Mouse (Mus musculus) limb, embryonic 12.5 days (tissue): Measurements from ENCODE around the gene Anapc15-ps. TPM values are rescaled to one million over a fixed set of nuclear protein-coding genes. Genes with fewer than 3 reads are reported as not detected.

Experiments used
- ATAC-seq: fragments of 200-750 bp; cut with Nextera tagmentation; 2 replicates; pipeline ENCODE4 v1.8.0; 2017; ENCODE audit warnings: low read depth, moderate TSS enrichment; ENCODE audit not compliant: insufficient number of reproducible peaks, insufficient read depth, low FRiP score, low TSS enrichment
- H3K27ac ChIP-seq: fragments of 300-500 bp; sonication (generic); 2 replicates; pipeline ENCODE4 v1.5.1; 2016; ENCODE audit warnings: mild to moderate bottlenecking, moderate library complexity
- H3K27me3 ChIP-seq: fragments of 300-500 bp; sonication (generic); 2 replicates; pipeline ENCODE4 v1.6.1; 2016; ENCODE audit warnings: mild to moderate bottlenecking, moderate library complexity
- H3K36me3 ChIP-seq: fragments of 300-500 bp; sonication (generic); 2 replicates; pipeline ENCODE4 v1.6.1; 2016; ENCODE audit warnings: mild to moderate bottlenecking, moderate library complexity
- H3K4me1 ChIP-seq: fragments of 300-500 bp; sonication (generic); replicated peaks from 2 replicates; pipeline ENCODE4 v1.6.1; 2016
- H3K4me2 ChIP-seq: fragments of 300-500 bp; sonication (generic); 2 replicates; pipeline ENCODE4 v1.6.1; 2016; ENCODE audit warnings: mild to moderate bottlenecking, moderate library complexity
- H3K4me3 ChIP-seq: fragments of 300-500 bp; sonication (generic); replicated peaks from 2 replicates; pipeline ENCODE4 v1.5.1; 2016; ENCODE audit warnings: mild to moderate bottlenecking
- H3K9ac ChIP-seq: fragments of 300-500 bp; sonication (generic); replicated peaks from 2 replicates; pipeline ENCODE4 v1.6.1; 2016; ENCODE audit warnings: mild to moderate bottlenecking, moderate library complexity
- H3K9me3 ChIP-seq: fragments of 300-500 bp; sonication (generic); 2 replicates; pipeline ENCODE4 v1.6.1; 2016; ENCODE audit warnings: mild to moderate bottlenecking, moderate library complexity
- WGBS: fragments of 180-500 bp; shearing (Covaris S2); methylation state at CpG from one replicate; pipeline ENCODE4 v1.1.7; 2016; 5-methylcytosine and 5-hydroxymethylcytosine counted together
- polyA plus RNA-seq: library from polyadenylated mRNA; unstranded; fragments of >200 nt; fragmentation: Nextera tagmentation; extraction: Ambion mirVana; gene quantifications from 2 replicates; pipeline ENCODE4 v1.2.1, GENCODE M21; 2016

Gene Anapc15-ps
- polyA plus RNA-seq, 1 experiment from 2014 or later: not detected

GRCm38 (mm10) chr10:95689058-95689457, 15.8 kb upstream of the Anapc15-ps start:
- Histone ChIP-seq H3K9me3 (no peaks in the 10 kb centered on the region), H3K4me3 (no peak overlapping the region), H3K4me1 (0 out of 2 replicates have a peak, but pooled peaks cover 7% of the 10 kb centered on the region), H3K36me3 (no peaks in the 10 kb centered on the region), H3K27ac (no peak overlapping the region), H3K9ac (no peak overlapping the region), H3K4me2 (no peak overlapping the region), H3K27me3 (no peaks in the 10 kb centered on the region)
- ATAC-seq: no peak
- 72% methylated on average over 7 of the region's 7 CpGs for WGBS

DNA sequence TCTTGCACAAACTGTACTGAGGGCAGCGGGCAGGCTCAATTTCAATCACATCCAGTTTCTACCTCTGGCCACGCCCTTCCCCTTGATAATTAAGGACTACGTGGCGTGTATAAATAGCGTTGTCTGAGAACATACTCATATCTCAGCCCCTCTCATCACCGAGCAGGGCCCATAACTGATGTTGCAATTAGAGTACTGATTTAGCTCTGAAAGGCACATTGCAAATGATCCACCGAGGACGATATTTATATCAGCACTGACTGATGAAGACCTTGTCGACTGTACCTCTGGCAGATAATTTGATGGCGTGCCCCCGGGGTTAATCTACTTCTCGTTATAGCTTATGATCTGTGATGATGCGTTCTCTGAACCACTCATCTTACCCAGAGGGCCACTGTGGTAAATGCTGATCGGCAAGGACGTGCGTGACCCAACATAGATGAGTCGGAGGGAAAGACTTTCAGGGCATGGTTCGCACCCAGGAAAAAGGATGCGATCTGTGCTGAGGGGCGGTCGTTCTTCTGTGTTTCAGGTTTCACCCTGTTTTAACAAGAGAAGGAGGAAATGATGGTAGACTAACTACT, 14.4 kb upstream of the Anapc15-ps start:
- Histone ChIP-seq H3K9me3 (no peaks in the 10 kb centered on the region), H3K27ac (no peak overlapping the region), H3K4me1 (0 out of 2 replicates have a peak, but pooled peaks cover 7% of the 10 kb centered on the region), H3K4me3 (no peak overlapping the region), H3K36me3 (no peaks in the 10 kb centered on the region), H3K4me2 (no peak overlapping the region), H3K27me3 (no peaks in the 10 kb centered on the region), H3K9ac (no peak overlapping the region)
- 84% methylated on average over 21 of the region's 21 CpGs for WGBS
- no peak for ATAC-seq

DNA sequence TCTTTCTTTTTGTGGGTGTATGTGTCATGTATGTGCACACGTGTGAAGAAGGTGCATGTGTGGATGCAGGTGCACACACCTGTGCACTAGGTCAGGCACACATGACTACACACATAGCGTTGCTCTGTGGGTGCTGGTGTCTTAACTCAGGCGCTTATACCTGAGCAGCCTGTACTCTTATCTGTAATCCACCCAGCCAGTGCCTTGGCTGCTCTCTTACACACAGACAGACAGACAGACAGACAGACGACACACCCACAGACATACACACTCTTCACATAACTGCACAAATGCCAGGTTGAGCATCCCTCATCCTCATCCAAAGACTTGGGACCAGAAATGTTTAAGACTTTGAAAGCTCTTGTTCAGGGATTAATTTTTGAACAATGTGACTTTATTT, 12.8 kb upstream of the Anapc15-ps start:
- no peak overlapping the region for H3K27ac ChIP-seq
- WGBS: 86% methylated on average over 4 of the region's 4 CpGs
- no peaks in the 10 kb centered on the region for H3K27me3 ChIP-seq
- no peaks in the 10 kb centered on the region for H3K9me3 ChIP-seq
- H3K4me2 ChIP-seq: no peak overlapping the region
- no peak overlapping the region for H3K4me3 ChIP-seq
- ATAC-seq: no peak
- H3K4me1 ChIP-seq: 0 out of 2 replicates have a peak, but pooled peaks cover 7% of the 10 kb centered on the region
- no peak overlapping the region for H3K9ac ChIP-seq
- no peaks in the 10 kb centered on the region for H3K36me3 ChIP-seq

DNA sequence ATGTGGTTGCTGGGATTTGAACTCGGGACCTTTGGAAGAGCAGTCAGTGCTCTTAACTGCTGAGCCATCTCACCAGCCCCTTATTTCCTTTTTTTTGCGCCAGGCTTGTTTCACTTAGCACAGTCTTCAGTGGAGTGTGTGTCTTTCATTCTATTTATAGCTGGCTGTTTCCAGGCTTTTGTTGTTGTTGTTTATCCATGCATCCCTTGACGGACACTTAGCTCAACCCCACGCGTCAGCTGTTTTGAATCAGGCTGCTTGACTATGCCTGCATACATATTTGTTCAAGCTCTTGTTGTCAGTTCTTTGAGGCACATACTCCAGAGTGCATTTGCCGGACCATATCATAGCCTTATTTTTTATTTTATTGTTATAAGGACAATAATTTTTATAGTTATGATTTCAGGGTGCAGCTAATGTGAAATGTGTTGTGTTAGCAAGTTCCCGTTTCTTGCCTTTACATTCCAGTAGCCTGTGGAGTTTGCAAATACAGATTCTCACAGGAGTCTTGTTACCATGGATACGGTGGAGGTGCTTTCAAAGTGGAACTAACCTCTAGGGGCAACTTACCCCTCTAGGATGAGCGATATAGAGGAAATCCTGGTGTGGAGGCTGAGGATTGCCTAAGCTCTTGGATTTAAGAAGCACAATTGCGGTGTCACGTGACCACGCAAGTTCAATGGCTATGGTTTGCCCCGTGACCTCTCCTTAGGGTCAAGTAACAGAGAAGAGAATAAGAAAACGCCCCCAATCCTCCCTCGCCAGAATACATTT, 11.7 kb upstream of the Anapc15-ps start:
- ATAC-seq: no peak
- 53% methylated on average over 15 of the region's 15 CpGs for WGBS
- H3K4me2 ChIP-seq: no peak overlapping the region
- H3K27ac ChIP-seq: no peak overlapping the region
- H3K4me1 ChIP-seq: 0 out of 2 replicates have a peak, but pooled peaks cover 7% of the 10 kb centered on the region
- no peaks in the 10 kb centered on the region for H3K27me3 ChIP-seq
- H3K9ac ChIP-seq: no peak overlapping the region
- H3K36me3 ChIP-seq: no peaks in the 10 kb centered on the region
- no peaks in the 10 kb centered on the region for H3K9me3 ChIP-seq
- H3K4me3 ChIP-seq: no peak overlapping the region

DNA sequence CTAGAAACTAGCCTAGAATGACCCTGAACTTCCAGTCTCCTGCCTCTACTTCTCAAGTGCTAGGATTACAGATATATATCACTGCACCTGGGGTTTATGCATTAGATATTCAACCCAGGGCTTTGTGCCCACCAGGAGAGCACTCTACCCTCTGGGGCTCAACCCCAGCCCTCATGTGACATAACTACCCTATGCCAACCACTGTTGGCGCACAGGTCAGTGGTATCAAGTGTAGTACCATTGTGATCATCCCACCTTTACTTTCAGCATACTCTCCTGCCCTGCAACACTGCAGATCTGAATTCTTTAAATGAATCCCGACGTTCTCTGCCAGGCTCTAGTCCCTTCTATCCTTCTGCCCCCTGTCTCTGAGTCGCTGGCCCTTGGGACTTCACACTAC, 11.0 kb upstream of the Anapc15-ps start:
- 0 out of 2 replicates have a peak, but pooled peaks cover 7% of the 10 kb centered on the region for H3K4me1 ChIP-seq
- H3K27ac ChIP-seq: no peak overlapping the region
- no peak overlapping the region for H3K9ac ChIP-seq
- ATAC-seq: no peak
- no peaks in the 10 kb centered on the region for H3K27me3 ChIP-seq
- H3K4me2 ChIP-seq: no peak overlapping the region
- H3K36me3 ChIP-seq: no peaks in the 10 kb centered on the region
- H3K9me3 ChIP-seq: no peaks in the 10 kb centered on the region
- WGBS: 93% methylated on average over 4 of the region's 4 CpGs
- no peak overlapping the region for H3K4me3 ChIP-seq

DNA sequence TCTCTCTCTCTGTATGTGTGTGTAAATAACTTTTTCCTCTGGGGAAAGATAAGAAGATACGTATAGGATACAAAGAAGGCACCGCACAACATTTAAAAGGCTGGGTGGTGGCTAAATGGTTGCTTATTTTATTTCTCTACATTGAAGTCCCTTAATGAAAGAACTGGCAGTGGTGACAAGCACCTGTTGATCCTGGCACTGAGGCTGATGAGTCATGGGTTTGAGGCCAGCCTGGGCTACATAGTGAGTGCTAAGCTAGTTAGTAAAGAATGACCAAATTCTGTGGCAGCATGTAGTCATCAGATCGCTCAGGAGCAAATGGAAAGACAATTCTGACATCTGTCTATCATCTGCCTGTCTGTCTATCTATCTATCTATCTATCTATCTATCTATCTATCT, 10.5 kb upstream of the Anapc15-ps start:
- ATAC-seq: no peak
- 97% methylated on average over 3 of the region's 3 CpGs for WGBS
- H3K27ac ChIP-seq: no peak overlapping the region
- no peak overlapping the region for H3K9ac ChIP-seq
- H3K36me3 ChIP-seq: no peaks in the 10 kb centered on the region
- no peaks in the 10 kb centered on the region for H3K9me3 ChIP-seq
- H3K4me3 ChIP-seq: no peak overlapping the region
- H3K4me2 ChIP-seq: no peak overlapping the region
- 0 out of 2 replicates have a peak, but pooled peaks cover 7% of the 10 kb centered on the region for H3K4me1 ChIP-seq
- no peaks in the 10 kb centered on the region for H3K27me3 ChIP-seq

DNA sequence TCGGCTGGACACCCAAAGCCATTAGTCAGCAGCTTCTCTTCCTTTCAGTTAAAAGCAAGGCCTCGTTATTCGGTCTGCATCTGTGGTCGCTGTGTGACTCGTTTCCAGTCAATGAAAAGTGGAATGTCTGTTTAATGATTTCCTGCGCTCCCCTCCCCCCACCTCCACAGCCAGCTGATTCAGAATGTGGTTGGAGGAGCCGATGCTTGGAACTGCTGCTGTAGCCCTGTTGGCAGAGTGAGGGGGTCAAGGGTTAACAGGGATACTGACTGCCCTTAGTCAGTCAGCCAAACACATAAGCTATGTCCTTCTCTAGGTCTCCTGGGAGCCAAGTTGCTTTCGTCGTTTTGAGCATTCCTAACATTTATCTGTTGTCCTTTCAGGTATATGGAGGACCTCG, 9.7 kb upstream of the Anapc15-ps start:
- Histone ChIP-seq H3K4me3 (no peak overlapping the region), H3K36me3 (no peaks in the 10 kb centered on the region), H3K4me1 (peaks cover 10% of the 10 kb centered on the region; the same call in 1 of the 2 replicates), H3K9ac (no peak overlapping the region), H3K9me3 (no peaks in the 10 kb centered on the region), H3K27me3 (no peaks in the 10 kb centered on the region), H3K4me2 (no peak overlapping the region), H3K27ac (no peak overlapping the region)
- WGBS: 49% methylated on average over 10 of the region's 10 CpGs
- no peak for ATAC-seq

- peaks cover 17% of the 10 kb centered on the region for H3K4me1 ChIP-seq
- 71% methylated on average over 9 of the region's 9 CpGs for WGBS
These were observed 9.0 kb upstream of the Anapc15-ps start for GRCm38 (mm10) chr10:95682091-95682740.

GRCm38 (mm10) chr10:95681481-95681880, 8.2 kb upstream of the Anapc15-ps start:
- no peak overlapping the region for H3K9ac ChIP-seq
- no peak overlapping the region for H3K27ac ChIP-seq
- 91% methylated on average over 4 of the region's 4 CpGs for WGBS
- H3K4me2 ChIP-seq: 0 out of 2 replicates have a peak overlapping the region, but pooled peaks have one; percentile 15
- H3K36me3 ChIP-seq: no peaks in the 10 kb centered on the region
- no peak overlapping the region for H3K4me3 ChIP-seq
- no peak for ATAC-seq
- no peaks in the 10 kb centered on the region for H3K27me3 ChIP-seq
- H3K9me3 ChIP-seq: no peaks in the 10 kb centered on the region
- H3K4me1 ChIP-seq: peaks cover 19% of the 10 kb centered on the region

More at GRCm38 (mm10) chr10:95682091-95682740, 9.0 kb upstream of the Anapc15-ps start:
- no peak overlapping the region for H3K9ac ChIP-seq
- H3K27ac ChIP-seq: no peak overlapping the region
- no peak for ATAC-seq
- no peak overlapping the region for H3K4me3 ChIP-seq
- no peaks in the 10 kb centered on the region for H3K9me3 ChIP-seq
- H3K36me3 ChIP-seq: no peaks in the 10 kb centered on the region
- no peak overlapping the region for H3K4me2 ChIP-seq
- H3K27me3 ChIP-seq: no peaks in the 10 kb centered on the region

DNA sequence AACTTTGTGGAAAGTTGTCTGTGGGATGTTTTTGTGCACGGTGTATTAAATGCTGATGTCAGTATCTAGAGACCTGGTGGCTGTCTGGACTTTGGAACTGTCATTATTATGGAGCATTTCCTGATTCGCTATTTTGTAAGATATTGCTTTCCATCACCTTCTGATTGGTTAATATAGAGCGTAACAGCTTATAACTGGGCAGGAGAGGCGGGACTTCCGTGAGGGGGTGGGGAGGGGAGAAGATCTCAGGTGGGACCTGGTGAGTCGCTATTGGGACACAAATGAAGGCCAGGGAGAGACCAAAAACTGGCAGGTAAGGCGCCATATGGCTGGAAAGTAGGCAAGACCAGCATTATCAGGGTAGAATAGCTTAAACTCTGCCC, 7.8 kb upstream of the Anapc15-ps start:
- H3K4me1 ChIP-seq: peaks cover 19% of the 10 kb centered on the region
- ATAC-seq: no peak
- H3K36me3 ChIP-seq: no peaks in the 10 kb centered on the region
- peak overlapping the region; percentile 41 for H3K4me2 ChIP-seq
- no peak overlapping the region for H3K9ac ChIP-seq
- no peaks in the 10 kb centered on the region for H3K27me3 ChIP-seq
- H3K4me3 ChIP-seq: 0 out of 2 replicates have a peak overlapping the region, but pooled peaks have one; percentile 1
- WGBS: 56% methylated on average over 7 of the region's 7 CpGs
- H3K9me3 ChIP-seq: no peaks in the 10 kb centered on the region
- no peak overlapping the region for H3K27ac ChIP-seq
